Mouse (Mus musculus) liver, postnatal 0 days (tissue): ENCODE results near the gene Siglec1.

Source experiments
- CTCF ChIP-seq: sonication (generic); IDR thresholded peaks from 2 replicates; pipeline ENCODE4 v1.5.1; 2016; ENCODE audit warnings: antibody characterized with exemption, low read depth
- EP300 ChIP-seq: IDR thresholded peaks from 2 replicates; pipeline ENCODE4 v1.6.1; 2016; ENCODE audit warnings: antibody characterized with exemption, low read depth, mild to moderate bottlenecking

DNA sequence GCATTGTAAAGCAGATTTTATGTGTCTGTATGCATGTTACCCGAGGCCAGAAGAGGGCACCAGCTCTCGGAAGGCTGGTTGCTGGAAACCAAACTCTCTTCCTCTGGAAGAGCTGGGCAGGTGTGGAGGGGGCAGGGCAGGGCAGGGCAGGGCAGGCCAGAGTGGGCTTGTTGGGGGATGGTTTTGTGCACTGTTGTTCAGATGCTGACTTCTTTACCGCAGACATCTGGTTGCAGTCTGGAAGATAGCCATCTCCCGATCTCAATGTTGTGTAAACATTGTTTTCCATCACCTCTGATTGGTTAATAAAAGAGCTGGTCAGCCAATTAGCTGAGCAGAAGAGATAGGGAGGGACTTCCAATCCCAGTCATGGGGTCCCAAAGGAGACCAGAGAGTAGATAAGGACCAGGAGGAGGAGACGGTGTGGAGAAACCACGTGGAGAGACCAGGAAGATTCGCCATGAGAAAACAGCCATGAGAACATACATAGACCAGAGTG is 42.2 kb downstream of the Siglec1 start:
- TF ChIP-seq EP300 (no peak), CTCF (peak; percentile 47)
